ENCODE assay signal across 8 mouse cellular contexts in the genomic region with DNA sequence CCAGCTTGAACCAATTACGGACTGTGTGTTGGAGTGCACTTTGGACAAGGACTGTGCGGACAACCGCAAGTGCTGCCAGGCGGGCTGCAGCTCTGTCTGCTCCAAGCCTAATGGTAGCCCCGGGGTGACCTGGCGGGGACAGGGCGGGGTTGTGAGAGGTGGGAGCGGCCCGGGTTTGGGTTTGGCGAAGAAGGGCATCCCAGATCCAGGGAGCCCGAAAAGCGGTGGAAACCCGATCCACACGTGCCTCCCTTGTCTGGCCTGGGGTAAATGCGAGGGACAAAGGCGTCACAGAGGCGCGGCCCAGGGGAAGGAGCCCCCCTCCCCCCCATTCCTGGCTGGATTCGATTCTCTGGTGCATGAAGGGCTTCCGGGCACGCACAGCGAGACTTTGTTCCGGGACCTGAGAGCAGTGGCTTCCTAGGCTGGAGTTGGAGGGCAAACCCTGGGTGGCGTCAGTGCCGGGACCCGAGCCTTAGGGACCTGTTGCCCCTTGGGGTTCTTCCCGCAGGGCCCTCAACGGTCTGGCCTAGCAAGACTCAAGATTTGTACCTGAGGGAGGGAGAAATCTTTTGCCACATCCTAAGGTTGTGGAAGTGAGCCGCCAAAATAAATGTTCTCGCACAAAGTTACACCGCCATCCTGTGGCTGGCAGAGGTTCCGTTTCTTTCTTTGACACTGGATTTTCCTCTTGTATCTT. TPM values are rescaled to one million over a fixed set of nuclear protein-coding genes. Genes with fewer than 3 reads are reported as not detected.
A peak's percentile ranks its signal among the peaks of the same experiment; 100 is the strongest.
DNase-seq lines count a peak whose midpoint lies in the region; ATAC-seq and TF ChIP-seq lines count a peak whose summit lies in the region.

No protein-coding gene starts in this region.

- no peak for TF ChIP-seq EP300 in liver, embryonic 14.5 days (IDR thresholded peaks at IDR 0.05; ENCODE audit: low read depth)

- peak overlapping the region; percentile 33 for H3K4me3 ChIP-seq in thymus, adult 2 months (ENCODE audit: control insufficient read depth, insufficient read depth, low read length)
- H3K4me3 ChIP-seq in liver, embryonic 14.5 days (ENCODE audit: insufficient read depth in 1 of 2, low read depth in 2 of 2, low read length in 2 of 2) = peak overlapping the region; percentile 25 to 31; a peak in 3 of 4 replicates
- peak overlapping the region; percentile 37 for H3K4me3 ChIP-seq in neural tube, embryonic 11.5 days (ENCODE audit: low read depth, low read length)

- no peaks in the 10 kb centered on the region for H3K36me3 ChIP-seq in thymus, adult 2 months (ENCODE audit: control insufficient read depth, insufficient read depth, low read length)
- H3K36me3 ChIP-seq in liver, embryonic 14.5 days (replicated peaks; ENCODE audit: control insufficient read depth, insufficient read depth, low read depth) = no peaks in the 10 kb centered on the region
- no peaks in the 10 kb centered on the region for H3K36me3 ChIP-seq in neural tube, embryonic 11.5 days (ENCODE audit: control insufficient read depth, insufficient read depth, low read length)

- peak overlapping the region; percentile 55 for H3K4me2 ChIP-seq in liver, embryonic 14.5 days (ENCODE audit: low read depth)
- peak overlapping the region; percentile 61 for H3K4me2 ChIP-seq in neural tube, embryonic 11.5 days (ENCODE audit: low read depth)

- H3K9ac ChIP-seq in liver, embryonic 14.5 days (replicated peaks) = no peak overlapping the region
- peak overlapping the region; percentile 65 for H3K9ac ChIP-seq in neural tube, embryonic 11.5 days (ENCODE audit: low read length)

- TF ChIP-seq CTCF in thymus, adult 2 months (IDR thresholded peaks at IDR 0.05; ENCODE audit: borderline replicate concordance, control insufficient read depth, extremely low read depth, insufficient read depth, low read length, poor library complexity) = no peak
- TF ChIP-seq CTCF in liver, embryonic 14.5 days (IDR thresholded peaks at IDR 0.05; ENCODE audit: low read depth) = peak; percentile 32; the same call in 1 of the 2 replicates

- peak; percentile 2 for DNase-seq in thymus, adult 2 months
- DNase-seq in thymus, postnatal 14 days = no peak
- DNase-seq in brain, adult 2 months (ENCODE audit: low read depth, low spot score) = peak; percentile 62
- DNase-seq in frontal cortex, postnatal 25 days (ENCODE audit: low spot score in 2 of 2) = peak; percentile 21 to 22
- DNase-seq in kidney, adult 9 months = peak; percentile 55
- no peak for DNase-seq in liver, embryonic 14.5 days (ENCODE audit: low read depth in 3 of 3, low spot score in 3 of 3)
- DNase-seq in neural tube, embryonic 11.5 days (ENCODE audit: low spot score) = peak; percentile 69
- no peak for DNase-seq in spleen, postnatal 10 days (ENCODE audit: low spot score in 2 of 2)

- no peaks in the 10 kb centered on the region for H3K9me3 ChIP-seq in liver, embryonic 14.5 days (ENCODE audit: control insufficient read depth, low read length)
- no peaks in the 10 kb centered on the region for H3K9me3 ChIP-seq in neural tube, embryonic 11.5 days (ENCODE audit: control insufficient read depth, low read length)

- no peak overlapping the region for H3K27ac ChIP-seq in thymus, adult 2 months (ENCODE audit: control insufficient read depth, insufficient read depth, low read length)
- no peak overlapping the region for H3K27ac ChIP-seq in liver, embryonic 14.5 days
- H3K27ac ChIP-seq in neural tube, embryonic 11.5 days (ENCODE audit: low read depth, low read length) = no peak overlapping the region

- TF ChIP-seq POLR2A in thymus, adult 2 months (IDR thresholded peaks at IDR 0.05; ENCODE audit: control insufficient read depth, extremely low read depth, insufficient read depth, low read length, poor library complexity) = no peak

- 16% methylated on average over 32 of the region's 32 CpGs for WGBS in thymus, adult 2 months
- under 1% methylated on average over 32 of the region's 32 CpGs for WGBS in liver, embryonic 14.5 days (ENCODE audit: insufficient replicate concordance)
- under 1% methylated on average over 32 of the region's 32 CpGs for WGBS in neural tube, embryonic 11.5 days

- H3K4me1 ChIP-seq in thymus, adult 2 months (replicated peaks; ENCODE audit: control insufficient read depth, insufficient read depth, low read length) = peaks cover 14% of the 10 kb centered on the region
- H3K4me1 ChIP-seq in liver, embryonic 14.5 days (replicated peaks; ENCODE audit: control insufficient read depth in 2 of 2, insufficient read depth in 2 of 2, low read length in 1 of 2) = peaks cover 0 to 5% of the 10 kb centered on the region in 2 experiments; a peak in 1 of 4 replicates
- H3K4me1 ChIP-seq in neural tube, embryonic 11.5 days (ENCODE audit: control insufficient read depth, insufficient read depth, low read length) = 0 out of 2 replicates have a peak, but pooled peaks cover 3% of the 10 kb centered on the region

- no peak for ATAC-seq in liver, embryonic 14.5 days (ENCODE audit: insufficient read depth)
- peak; percentile 53 for ATAC-seq in neural tube, embryonic 11.5 days (ENCODE audit: insufficient read depth, low FRiP score, low TSS enrichment)

- no peaks in the 10 kb centered on the region; the same call in 1 of the 2 replicates for H3K27me3 ChIP-seq in thymus, adult 2 months (ENCODE audit: control insufficient read depth, insufficient read depth, low read length)
- peaks cover 20% of the 10 kb centered on the region for H3K27me3 ChIP-seq in liver, embryonic 14.5 days (ENCODE audit: control insufficient read depth, insufficient read depth, low read length)
- 0 out of 2 replicates have a peak, but pooled peaks cover 8% of the 10 kb centered on the region for H3K27me3 ChIP-seq in neural tube, embryonic 11.5 days (ENCODE audit: control insufficient read depth, insufficient read depth, low read length)

RNA-seq across cellular contexts. Expression of a gene that starts 1.3 kb away (rescaled TPM):
- 20.5 and 28.7 TPM in 2 replicates for polyA plus RNA-seq in thymus, adult 2 months (2012; rRNA removed)
- polyA plus RNA-seq in liver, embryonic 14.5 days (2012; rRNA removed) = 0.96 and 1.2 TPM in 2 replicates
- 0.56 and 1.7 TPM in 2 replicates for polyA plus RNA-seq in liver, embryonic 14.5 days (2014; fragmentation: Nextera tagmentation; extraction: Ambion mirVana)
- 8.4 and 13.8 TPM in 2 replicates for polyA plus RNA-seq in neural tube, embryonic 11.5 days (2014; fragmentation: Nextera tagmentation; extraction: Ambion mirVana)

RNA-seq across cellular contexts. Expression of a gene that starts 9.8 kb away (rescaled TPM):
- polyA plus RNA-seq in thymus, adult 2 months (2012; rRNA removed) = not detected in 2 replicates
- polyA plus RNA-seq in liver, embryonic 14.5 days (2012; rRNA removed) = not detected in 2 replicates
- not detected in 2 replicates for polyA plus RNA-seq in liver, embryonic 14.5 days (2014; fragmentation: Nextera tagmentation; extraction: Ambion mirVana)
- not detected in 2 replicates for polyA plus RNA-seq in neural tube, embryonic 11.5 days (2014; fragmentation: Nextera tagmentation; extraction: Ambion mirVana)

RNA-seq across cellular contexts. Expression of a gene that starts 21.8 kb away (rescaled TPM):
- polyA plus RNA-seq in thymus, adult 2 months (2012; rRNA removed) = not detected in 2 replicates
- 0.06 and 0.11 TPM in 2 replicates for polyA plus RNA-seq in liver, embryonic 14.5 days (2012; rRNA removed)
- 0.19 TPM in 1 of 2 replicates, not detected in the other for polyA plus RNA-seq in liver, embryonic 14.5 days (2014; fragmentation: Nextera tagmentation; extraction: Ambion mirVana)
- polyA plus RNA-seq in neural tube, embryonic 11.5 days (2014; fragmentation: Nextera tagmentation; extraction: Ambion mirVana) = not detected in 2 replicates

RNA-seq across cellular contexts. Expression of a gene that starts 29.9 kb away (rescaled TPM):
- polyA plus RNA-seq in thymus, adult 2 months (2012; rRNA removed) = not detected in 2 replicates
- polyA plus RNA-seq in liver, embryonic 14.5 days (2012; rRNA removed) = not detected in 2 replicates
- polyA plus RNA-seq in liver, embryonic 14.5 days (2014; fragmentation: Nextera tagmentation; extraction: Ambion mirVana) = not detected in 2 replicates
- polyA plus RNA-seq in neural tube, embryonic 11.5 days (2014; fragmentation: Nextera tagmentation; extraction: Ambion mirVana) = not detected in 2 replicates

RNA-seq across cellular contexts. Expression of a gene that starts 49.8 kb away (rescaled TPM):
- not detected in 2 replicates for polyA plus RNA-seq in thymus, adult 2 months (2012; rRNA removed)
- polyA plus RNA-seq in liver, embryonic 14.5 days (2012; rRNA removed) = not detected in 2 replicates
- not detected in 2 replicates for polyA plus RNA-seq in liver, embryonic 14.5 days (2014; fragmentation: Nextera tagmentation; extraction: Ambion mirVana)
- not detected in 2 replicates for polyA plus RNA-seq in neural tube, embryonic 11.5 days (2014; fragmentation: Nextera tagmentation; extraction: Ambion mirVana)

Comparison
In these comparisons a context has a peak if more than half of its experiments do, and no peak if none do; other contexts are left out.
1. DNase-seq: peak in thymus, adult 2 months (single experiment), brain, adult 2 months (single experiment), frontal cortex, postnatal 25 days (2 of 2), kidney, adult 9 months (single experiment) and neural tube, embryonic 11.5 days (single experiment); none in thymus, postnatal 14 days (single experiment), liver, embryonic 14.5 days (0 of 3) and spleen, postnatal 10 days (0 of 2).
2. Peak in every context shown above with its lines, with median percentiles within 50 percentile points of each other: H3K4me3 ChIP-seq.